Mouse (Mus musculus) left cerebral cortex, adult 18-20 months (tissue): ENCODE measurements around the gene Ccnb1ip1. TPM values are rescaled to one million over a fixed set of nuclear protein-coding genes. Genes with fewer than 3 reads are reported as not detected.
A peak's percentile ranks its signal among the peaks of the same experiment; 100 is the strongest.
"Not testable (repeated sequence)": the region's sequence is repeated elsewhere in the genome, so short reads cannot be mapped to it uniquely, and the experiment has no call there.

Source experiments
- DNase-seq, 2 experiments: peaks; one replicate each; pipeline ENCODE4 v3.0.0; 2021 to 2022; ENCODE audit warnings: low spot score in 2 of 2, mixed read lengths in 1 of 2
- long read RNA-seq, 2 experiments: library from polyadenylated mRNA; stranded (forward); transcript quantifications; one replicate each; pipeline ENCODE4 v2.0.0; 2021
- total RNA-seq, 2 experiments: library from RNA; stranded (reverse); gene quantifications; 2 replicates each; pipeline ENCODE4 v1.2.3; 2021

Ccnb1ip1 gene
- not detected for total RNA-seq
- long read RNA-seq, experiment 1, result 0 reads
- long read RNA-seq, experiment 2, result 0 reads

DNA sequence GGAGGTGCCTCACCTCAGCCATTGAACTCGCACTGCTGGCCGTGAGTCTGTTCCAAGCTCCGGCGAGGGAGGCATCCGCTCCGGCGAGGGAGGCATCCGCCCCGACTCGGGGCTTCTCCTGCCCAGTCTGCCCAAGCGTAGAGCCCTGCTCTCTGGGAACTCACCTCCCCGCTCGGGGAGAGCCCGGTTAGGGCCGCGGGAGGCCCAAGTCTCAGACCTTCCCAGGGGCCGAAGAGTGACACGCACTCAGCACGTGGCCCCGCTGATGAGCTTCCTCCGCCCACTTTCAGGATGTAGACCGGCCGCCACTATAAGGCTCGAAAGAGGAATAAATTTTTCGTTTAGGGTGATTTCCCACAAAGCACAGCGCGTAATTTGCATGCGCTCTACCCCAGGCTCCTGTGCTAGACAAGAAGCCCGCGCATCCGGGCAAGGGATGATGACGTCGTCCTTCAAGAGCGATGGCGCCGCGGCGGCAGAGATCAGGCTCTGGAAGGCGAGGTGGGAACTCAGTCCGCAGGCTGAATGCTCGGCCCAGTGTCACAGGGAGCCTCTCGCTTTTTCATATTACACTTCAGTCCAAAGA, at the start of gene Ccnb1ip1, which contains the start of gene Parp2:
Ccnb1ip1 (minus strand) TSS at position 246 of the 586 bp plus-strand sequence.
Parp2 (plus strand) TSS at position 355 of the 586 bp plus-strand sequence.
- peak; percentile 98 for DNase-seq

DNA sequence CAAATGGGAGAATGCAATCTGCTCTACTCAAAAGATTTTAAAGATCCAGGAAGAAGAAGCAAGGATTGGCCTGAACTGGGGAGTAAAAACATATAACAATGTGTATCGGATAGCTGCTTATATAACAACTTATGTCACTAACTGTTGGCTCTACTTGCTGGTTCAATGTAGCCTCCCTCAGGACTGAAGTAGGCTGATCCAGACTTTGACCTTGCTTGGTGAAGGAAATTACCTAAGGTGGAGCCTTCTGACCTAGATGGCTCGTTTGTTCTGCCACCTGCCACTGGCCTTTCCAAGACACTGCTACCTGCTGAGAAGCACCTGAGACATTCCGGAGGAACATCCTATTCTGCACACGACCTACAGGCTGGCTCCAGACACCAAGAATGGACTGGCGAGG, 48.3 kb upstream of the Ccnb1ip1 start:
- no peak for DNase-seq

GRCm38 (mm10) chr14:50837236-50837635, 29.7 kb upstream of the Ccnb1ip1 start:
- DNase-seq, result no peak

GRCm38 (mm10) chr14:50834435-50834834, 26.9 kb upstream of the Ccnb1ip1 start:
- DNase-seq, result no peak

- no peak for DNase-seq
These were observed 26.4 kb upstream of the Ccnb1ip1 start for GRCm38 (mm10) chr14:50833964-50834363.

- no peak for DNase-seq
These were observed 22.3 kb upstream of the Ccnb1ip1 start for GRCm38 (mm10) chr14:50829878-50830277.

GRCm38 (mm10) chr14:50826579-50826978, 19.0 kb upstream of the Ccnb1ip1 start:
- DNase-seq, result peak in 1 of 2 experiments; percentile 11

DNA sequence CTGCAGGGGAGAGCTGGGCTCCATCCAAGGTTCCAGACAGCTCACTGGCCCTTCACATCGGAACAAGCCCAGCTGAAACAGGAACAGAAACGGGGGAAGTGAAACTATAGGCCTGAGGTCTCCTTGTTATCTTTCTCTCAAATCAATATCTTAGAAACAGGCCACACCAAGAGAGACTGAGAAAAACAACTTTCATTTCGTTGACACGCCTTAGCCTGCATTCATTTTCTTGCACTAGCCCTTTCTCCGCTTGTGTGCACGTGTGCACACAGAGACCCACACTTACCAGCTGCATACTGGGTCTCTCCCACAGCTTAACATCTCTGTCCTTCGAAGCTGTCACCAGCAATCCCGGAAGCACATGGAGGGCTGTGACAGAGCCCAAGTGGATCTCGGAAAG, 16.7 kb upstream of the Ccnb1ip1 start:
- DNase-seq, result no peak

DNA sequence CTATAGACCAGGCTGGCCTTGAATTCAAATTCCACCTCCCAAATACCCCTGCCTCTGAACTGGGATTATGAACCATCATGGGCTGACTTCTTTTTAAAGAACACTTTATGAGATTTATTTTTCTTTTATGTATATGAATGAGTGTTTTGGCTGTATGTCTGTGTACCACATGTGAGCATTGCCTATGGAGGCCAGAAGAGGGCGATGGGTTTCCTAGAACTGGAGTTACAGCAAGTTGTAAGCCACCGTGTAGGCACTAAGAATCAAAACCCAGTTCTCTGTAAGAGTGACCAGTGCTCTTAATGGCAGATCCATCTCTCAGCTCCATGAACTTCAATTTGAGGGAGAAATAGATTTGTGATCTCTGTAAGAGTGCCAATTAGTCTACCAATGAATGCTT, 15.7 kb upstream of the Ccnb1ip1 start:
- no peak for DNase-seq

- DNase-seq, result no peak
These were observed 5.5 kb upstream of the Ccnb1ip1 start for GRCm38 (mm10) chr14:50813060-50813459.

DNA sequence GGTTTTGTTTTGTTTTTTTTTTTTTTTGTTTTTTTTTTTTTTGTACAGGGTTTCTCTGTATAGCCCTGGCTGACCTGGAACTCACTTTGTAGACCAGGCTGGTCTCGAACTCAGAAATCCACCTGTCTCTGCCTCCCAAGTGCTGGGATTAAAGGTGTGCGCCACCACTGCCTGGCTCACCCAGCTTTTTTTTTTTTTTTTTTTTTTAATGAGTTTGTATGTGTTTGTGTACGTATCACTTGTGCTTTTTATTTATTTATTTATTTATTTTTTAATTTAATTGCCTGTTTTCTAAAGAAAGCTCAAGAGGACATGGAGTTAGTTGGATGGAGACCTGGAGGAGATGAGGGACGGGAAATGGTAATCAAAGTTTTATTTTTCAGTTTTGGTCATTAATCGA, 1.1 kb downstream of the Ccnb1ip1 start:
- not testable (repeated sequence) for DNase-seq

DNA sequence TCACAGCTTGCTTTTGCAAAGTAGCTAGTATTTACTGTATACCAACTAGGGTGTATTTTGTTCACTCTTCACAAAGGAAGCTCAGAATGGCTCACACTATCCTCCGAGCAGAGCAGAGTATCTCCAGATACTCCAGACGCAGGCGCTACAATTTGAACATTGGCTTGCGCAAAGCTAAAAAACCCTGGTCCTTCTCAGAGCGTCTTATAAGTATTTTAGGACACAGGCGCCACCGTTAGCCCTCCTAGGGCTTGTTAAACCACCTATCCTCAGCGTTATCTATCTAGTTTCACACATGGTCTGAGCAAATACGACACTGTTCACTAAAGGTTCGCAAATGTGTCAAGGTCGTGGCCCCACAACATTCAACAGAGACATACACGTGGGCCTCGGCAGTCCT, 2.8 kb downstream of the Ccnb1ip1 start:
- no peak for DNase-seq

DNA sequence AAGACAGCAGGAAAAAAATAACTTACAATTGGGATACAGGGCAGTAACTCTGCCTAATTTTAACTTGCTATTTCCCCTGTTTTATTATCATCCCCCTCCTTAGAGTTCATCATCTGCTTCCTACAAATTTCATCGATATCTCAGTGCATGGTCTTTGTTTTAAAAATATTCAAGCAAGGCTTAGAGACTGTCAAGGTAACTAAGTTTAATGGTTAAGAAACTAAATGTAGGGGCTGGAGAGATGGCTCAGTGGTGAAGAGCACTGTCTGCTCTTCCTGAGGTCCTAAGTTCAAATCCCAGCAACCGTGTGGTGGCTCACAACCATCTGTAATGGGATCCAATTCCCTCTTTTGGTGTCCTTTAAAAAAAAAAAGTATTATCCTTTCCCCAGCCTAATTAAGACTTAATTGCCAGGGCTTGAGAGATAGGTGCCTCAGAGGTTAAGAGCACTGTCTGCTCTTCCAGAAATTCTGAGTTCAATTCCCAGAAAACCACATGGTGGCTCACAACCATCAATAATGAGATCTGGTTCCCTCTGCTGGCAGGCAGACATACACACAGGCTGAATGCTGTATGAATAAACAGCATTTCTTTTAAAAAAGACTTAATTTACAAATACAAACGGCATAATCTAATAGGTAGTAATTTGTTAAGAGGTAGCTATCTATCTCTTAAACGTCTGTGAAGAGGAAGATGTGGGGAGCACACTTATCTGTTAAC, 4.5 kb downstream of the Ccnb1ip1 start:
- DNase-seq, result no peak

DNA sequence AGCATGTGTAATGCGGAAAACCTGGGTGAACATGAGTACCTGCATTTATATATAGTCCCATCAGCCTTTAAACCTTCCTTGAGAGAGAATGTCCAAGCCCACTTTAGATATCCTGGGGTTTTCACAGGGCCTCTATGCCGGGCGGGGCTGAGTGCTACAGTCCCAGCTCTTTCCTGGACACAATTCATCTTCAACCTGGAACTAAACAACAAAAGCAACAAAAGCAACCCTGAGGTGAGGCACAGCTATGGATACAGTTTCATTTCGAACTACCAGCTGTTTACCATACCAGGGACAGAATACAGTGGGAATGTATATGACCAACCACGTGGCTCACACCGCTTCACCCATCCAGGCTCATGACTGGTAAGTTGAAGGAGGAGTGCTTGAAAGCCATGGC, 5.1 kb downstream of the Ccnb1ip1 start:
- no peak for DNase-seq

DNA sequence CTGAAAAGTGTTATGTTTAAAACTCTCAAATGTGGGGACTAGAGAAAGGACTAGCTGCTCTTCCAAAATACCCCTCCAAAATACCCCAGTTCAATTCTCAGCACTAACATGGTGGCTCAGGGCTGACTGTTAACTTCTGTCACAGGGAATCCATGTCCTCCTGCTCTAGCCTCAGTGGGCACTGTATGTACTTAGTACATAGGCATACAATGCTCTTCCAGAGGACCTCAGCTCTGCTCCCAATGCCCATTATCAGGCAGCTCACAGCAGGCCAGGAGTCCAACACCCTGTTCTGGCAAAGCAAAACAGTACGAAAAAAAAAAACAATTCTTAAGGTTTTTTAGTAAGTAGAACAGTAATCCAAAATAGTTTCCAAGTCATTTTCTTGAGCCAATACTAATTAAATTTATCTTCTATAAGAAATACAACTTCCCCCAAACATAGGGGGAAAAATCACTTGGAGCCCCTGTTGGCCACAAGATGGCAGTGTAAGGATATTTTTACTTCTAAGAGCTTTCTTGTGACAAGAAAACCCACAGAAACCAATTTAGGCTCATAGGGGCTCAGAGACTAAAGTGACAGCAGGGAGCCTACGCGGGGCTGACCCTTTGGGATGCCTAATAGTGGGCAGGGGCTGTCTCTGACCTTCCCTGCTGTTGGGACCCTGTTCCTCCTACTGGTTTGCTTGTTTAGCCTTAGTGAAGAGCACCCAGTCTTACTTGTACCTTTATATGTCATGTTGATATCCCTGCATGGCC, 7.9 kb downstream of the Ccnb1ip1 start:
- peak; percentile 24 to 27 for DNase-seq

DNA sequence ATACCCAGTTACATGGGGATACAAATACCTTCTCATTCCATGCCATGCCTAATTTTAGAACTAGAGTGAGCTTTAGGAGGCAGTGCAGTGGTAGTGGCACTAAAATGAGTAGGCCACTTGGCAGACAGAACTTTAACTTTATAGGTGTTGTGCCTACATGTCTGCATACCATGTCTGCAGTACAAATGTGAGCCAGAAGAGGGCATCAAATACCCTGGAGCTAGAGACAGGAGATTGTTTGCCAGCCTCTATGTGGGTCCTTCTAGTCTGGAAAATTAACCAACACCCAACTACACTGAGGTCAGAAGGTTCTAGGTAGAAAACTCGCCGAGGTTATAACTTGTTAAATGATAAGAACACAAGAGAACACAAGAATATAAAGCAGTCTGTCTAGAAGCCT, 9.0 kb downstream of the Ccnb1ip1 start:
- DNase-seq, result no peak

DNA sequence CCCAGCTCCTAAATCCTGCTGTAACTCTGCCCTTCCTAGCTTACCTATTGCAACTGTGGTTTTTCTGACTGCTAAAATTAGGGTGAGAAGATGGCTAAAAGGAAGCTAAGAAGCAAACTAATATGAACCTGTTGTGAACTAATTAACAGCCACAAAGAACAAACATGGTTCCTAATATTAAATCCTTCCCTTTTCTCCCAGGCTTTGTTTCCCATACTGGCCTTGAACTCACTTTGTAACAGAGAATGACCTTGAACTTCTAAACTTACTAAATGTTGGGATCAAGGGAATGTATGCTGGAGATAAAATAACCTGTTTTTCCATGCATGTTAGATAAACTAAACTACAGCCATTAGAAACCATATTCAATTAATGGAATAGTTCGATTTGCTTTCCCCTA, 11.1 kb downstream of the Ccnb1ip1 start:
- no peak for DNase-seq

DNA sequence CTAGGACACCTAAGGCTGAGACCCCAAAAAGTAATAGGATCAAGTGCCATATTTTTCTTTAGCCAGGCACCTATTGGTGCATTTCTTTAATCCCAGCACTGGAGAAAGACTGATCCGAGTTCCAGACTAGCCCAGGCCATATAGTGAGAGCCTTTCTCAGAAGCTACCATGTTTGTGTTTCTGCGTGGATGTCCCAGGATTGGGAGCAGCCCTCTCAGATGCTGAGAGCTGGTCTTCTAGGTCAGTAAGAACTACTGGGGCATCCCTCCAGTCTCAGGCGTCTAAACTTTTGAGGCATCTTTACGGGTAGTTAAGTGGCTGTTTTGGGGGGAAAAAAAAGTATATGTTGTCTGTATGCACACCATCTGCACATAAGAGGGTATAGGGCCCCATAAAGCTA, 11.6 kb downstream of the Ccnb1ip1 start:
- DNase-seq, result no peak

- no peak for DNase-seq
These were observed 12.1 kb downstream of the Ccnb1ip1 start for GRCm38 (mm10) chr14:50795261-50795935.

DNA sequence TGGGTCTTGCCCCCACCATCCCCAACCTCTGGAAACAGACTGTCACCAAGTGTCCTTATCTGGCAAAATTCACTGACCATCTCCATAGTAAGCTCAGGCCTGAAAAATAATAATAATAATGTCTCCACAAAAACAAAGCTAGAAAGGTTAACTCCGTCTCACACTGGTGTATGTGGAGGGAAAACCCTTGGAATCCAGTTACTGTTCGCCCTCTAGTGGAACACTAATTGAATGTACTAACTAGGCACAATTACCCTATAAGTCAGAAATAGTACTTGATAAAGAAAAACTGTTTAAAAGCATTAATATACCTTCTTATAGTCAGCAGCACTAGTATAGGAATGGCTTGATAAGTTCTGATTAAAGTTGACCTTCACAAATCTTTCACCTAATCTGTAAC, 19.4 kb downstream of the Ccnb1ip1 start:
- DNase-seq, result no peak

DNA sequence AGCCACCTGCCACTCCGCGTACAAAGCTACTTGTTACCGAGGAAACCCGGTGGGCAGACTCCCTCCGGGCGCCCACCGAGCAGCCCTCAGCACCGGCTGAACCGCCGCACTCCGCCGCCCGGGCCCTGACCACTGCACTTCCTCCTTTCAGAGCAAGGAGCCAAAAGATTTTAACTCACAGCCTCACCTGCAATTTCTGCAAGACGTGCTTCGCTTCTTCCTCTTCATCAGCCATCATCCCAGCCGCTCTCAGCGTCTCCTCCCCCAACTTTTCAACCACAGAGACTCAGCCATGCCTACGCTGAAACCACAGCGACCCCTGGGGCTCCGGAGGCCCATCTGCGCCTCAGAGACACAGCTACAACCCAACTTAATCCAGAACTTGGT, 22.3 kb downstream of the Ccnb1ip1 start, which contains the start of gene Ttc5:
Ttc5 (minus strand) TSS at position 269 of the 387 bp plus-strand sequence.
- peak; percentile 88 to 92 for DNase-seq
